Mouse (Mus musculus) ES-Bruce4 (cell line): ENCODE measurements at regions not wholly inside any gene's neighbourhood (a gene's known extent, or its start where the extent isn't known, plus 50 kb on each side); places are given as distances from the start of the nearest gene placed in this dataset.

ENCODE experiments used
- CTCF ChIP-seq: IDR thresholded peaks from one replicate; pipeline ENCODE4 v1.8.1; 2011; ENCODE audit warnings: low read depth, low read length
- POLR2A ChIP-seq: IDR thresholded peaks from one replicate; pipeline ENCODE4 v1.8.1; 2011; ENCODE audit warnings: low read length; ENCODE audit not compliant: insufficient read depth

DNA sequence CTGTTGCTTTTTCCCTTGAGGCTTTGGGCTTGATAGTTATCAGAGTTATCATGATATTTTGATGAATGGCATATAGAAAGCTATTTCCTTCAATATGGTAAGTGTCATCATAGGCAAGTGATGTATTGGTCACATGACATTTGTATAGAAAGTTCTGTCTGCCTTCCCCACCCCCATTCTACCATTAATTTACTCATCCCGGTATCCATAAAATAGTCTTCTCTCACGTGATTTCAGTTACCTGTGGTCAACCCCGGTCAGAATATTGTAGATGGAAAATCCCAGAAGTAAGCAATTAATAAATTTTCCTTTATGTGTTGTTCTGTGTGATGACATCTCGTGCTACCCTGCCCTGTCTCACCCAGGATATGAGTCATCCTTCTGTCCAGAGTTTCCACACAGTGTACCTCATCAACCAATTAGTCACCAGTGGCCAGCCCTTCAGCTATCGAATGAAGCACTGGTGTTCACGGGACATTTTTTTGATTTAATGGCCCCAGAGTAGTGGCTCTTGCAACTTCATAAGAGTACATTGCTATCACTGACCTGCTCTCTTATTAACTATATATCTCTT, 127.1 kb upstream of the Twist2 start:
- no peak for TF ChIP-seq CTCF
- TF ChIP-seq POLR2A, result no peak
